Mouse (Mus musculus): ENCODE results near the gene Magi3.
A peak's percentile ranks its signal among the peaks of the same experiment; 100 is the strongest.

Gene Magi3

GRCm38 (mm10) chr3:104189234-104189633 is 30.9 kb downstream of the Magi3 start:
- no peak for DNase-seq

GRCm38 (mm10) chr3:104184270-104184669 is 35.9 kb downstream of the Magi3 start:
- DNase-seq = no peak

DNA sequence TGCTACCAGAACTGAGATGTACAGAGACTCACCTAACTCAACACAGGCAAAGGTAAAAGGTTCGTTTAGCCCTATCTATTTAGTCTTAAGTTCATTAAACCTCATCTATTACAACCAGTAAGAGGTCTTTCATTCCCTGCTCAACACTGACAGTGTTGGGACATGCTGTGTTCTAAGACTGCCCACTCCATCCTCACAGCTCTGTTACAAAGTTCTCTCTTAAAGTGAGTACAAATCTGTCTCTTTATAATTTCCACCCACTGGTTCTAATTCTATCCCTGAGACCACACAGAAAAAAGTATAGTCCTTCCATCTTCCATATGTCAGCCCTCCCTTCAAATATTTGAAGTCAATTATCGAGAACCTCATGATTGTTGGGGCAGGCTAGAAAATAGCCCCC is 36.5 kb downstream of the Magi3 start:
- DNase-seq = no peak

DNA sequence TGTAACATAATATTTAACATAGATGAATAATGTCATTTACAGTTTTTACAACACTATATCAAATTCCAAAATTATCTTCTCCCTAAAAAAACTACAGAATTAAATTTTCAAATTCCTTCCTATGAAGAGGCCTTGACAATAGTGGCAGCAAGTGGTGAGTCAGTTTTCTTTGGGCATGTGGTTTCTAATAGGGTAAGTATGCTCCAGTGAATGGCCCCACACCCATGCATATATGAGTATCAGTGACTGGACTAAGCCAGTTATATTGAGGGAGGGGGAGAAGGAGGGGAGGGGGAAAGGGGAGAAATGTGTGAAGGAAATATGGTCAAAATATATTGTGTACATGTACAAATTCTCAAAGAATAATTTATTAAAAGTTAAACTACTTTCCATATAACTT is 37.5 kb downstream of the Magi3 start:
- DNase-seq = no peak

- DNase-seq = no peak
Observed at GRCm38 (mm10) chr3:104161347-104161746, 58.8 kb downstream of the Magi3 start.

GRCm38 (mm10) chr3:104160603-104161002 is 59.6 kb downstream of the Magi3 start:
- no peak for DNase-seq

DNA sequence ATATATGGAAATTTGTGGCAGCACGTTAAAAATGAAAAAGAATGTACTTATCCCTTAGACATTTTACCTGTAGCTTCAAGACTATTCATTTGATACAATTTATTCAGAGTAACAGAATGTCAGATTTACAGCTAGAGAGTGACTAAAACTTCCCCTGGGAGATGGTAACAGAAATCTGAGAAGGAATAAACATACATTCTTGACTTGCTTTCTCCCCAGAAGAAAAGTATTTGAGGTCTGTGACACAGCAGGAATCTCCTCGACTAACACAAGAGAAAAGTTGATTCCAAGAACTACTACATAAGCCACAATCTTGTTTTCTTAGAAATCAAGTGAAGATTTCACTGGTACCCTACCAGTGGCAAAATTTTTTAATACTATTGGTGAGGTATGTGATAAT is 70.0 kb downstream of the Magi3 start:
- no peak for DNase-seq

DNA sequence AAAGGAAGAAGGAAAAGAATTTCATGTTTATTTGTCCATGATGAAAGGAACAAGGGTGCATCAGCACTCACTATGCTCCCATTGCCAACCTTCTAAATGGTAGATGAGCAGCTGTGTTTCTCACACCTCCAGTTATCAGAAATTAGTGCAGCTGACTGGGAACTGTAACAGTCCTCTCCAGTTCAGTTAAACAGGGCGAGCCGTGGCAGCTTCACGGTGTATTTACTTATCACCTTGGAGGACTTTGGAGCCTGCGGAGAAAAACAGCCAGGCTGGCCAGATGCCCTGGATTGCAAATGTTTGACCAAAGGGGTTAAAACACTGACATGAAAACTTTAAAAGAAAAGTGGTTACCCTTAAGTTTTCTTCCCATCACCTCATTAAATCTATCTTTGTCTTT is 77.8 kb downstream of the Magi3 start:
- DNase-seq = peak; percentile 7 to 25

DNA sequence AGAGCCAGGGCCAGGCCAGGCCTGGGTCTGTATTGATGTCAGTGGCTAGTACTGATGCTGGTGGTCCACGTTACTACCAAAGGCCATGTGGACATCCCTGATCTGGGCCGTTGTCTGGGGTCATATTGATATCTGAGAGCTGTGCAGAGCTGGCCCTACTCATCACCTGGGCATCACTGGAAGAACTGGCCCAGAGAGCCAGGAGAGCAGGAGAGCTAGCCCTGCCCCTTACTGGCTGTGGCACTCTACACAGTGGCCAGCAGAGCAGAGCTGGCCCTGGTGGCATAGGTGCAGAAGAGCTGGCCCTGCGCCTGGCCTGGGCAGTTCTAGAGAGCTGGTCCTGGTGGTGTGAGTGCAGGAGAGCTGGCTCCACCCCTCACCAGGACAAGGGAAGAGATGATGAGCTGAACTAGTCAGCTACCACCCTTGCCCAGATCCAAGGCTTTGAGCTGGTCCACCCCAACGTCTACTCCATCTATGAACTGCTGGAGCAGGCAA is 81.2 kb downstream of the Magi3 start:
- DNase-seq = peak in 1 of 2 experiments; percentile 14

DNA sequence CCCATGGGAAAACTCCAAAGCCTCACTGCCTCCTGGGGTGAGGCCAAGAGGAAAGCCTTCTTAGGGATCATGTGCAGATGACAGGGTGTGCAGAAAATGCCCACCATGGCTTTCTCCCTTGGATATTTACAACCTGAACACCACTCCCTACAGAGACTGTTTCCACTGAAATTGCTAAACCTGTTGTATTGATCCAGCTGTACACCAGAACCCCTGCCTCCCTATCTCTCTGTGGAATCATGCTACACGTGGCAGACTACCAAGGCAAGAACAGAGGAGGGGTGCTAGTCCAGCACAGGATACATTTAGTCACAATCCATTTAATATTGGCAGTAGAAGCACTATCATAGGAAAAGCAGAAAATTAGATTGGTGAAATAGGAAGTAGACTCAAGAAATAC is 94.5 kb downstream of the Magi3 start:
- DNase-seq = no peak

DNA sequence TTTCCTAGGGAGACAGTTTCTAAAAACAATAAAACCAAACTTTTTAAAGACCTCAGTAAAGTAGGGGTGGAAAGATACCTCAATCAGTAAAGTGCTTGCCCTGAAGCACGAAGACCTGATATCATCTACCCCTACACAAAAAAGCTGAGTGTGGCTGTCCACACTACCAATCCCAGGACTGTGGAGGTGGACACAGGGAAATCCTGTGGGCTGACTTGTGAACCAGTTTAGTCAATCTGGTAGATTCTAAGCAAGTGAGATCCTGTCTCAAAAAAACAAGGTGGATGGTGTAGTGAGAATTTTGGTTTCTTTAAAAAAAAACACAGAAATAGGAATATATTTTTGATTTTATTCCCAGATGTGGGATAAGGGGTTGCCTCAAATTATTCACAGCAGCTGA is 96.3 kb downstream of the Magi3 start:
- no peak for DNase-seq

GRCm38 (mm10) chr3:104109478-104109877 is 110.7 kb downstream of the Magi3 start:
- no peak for DNase-seq

- DNase-seq = peak; percentile 77 to 79
Observed at GRCm38 (mm10) chr3:104104942-104105341, 115.2 kb downstream of the Magi3 start.

DNA sequence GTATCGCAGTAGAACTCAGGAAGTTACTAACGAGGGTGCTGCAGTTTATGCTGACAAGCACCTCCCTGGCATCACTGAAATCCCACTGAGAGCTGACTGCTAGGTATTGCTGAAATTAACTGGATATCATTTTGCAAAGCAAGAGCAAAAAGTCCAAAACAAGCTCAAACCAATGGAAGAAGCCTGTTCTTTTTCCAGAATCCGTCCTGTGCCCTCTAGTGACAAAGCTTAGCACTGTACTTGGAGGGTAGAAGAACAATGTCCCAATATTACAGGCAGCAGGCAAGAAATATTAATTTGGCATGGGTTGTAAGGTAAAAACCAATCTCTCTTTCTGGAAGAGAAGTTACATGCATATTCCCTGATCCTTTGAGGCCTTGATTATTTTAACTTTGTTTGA is 118.5 kb downstream of the Magi3 start:
- DNase-seq = peak; percentile 25 to 35

- no peak for DNase-seq
Observed at GRCm38 (mm10) chr3:104101249-104101648, 118.9 kb downstream of the Magi3 start.

GRCm38 (mm10) chr3:104095936-104096335 is 124.2 kb downstream of the Magi3 start:
- DNase-seq = peak; percentile 51 to 54

- peak in 1 of 2 experiments; percentile 8 for DNase-seq
Observed at GRCm38 (mm10) chr3:104094646-104095045, 125.5 kb downstream of the Magi3 start.

DNA sequence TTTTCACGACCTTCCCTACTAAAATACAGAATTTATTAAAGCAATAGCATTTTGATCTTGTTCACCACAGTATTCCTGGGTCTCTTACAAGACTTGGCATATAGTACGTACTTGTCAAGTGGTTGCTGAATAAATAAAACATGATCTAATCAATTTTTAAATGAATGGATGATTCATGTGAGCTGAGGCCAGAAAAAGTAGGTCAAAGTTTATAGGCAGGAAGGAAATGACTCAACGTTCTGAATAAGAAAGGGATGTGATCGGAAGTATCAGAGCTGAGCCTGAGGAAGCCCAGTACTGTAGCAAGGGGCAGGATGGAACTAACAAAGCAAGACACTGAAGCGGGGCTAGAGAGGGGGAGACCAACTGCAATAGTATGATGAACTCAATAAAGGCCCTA is 127.4 kb downstream of the Magi3 start:
- no peak for DNase-seq

- DNase-seq = no peak
Observed at GRCm38 (mm10) chr3:104082031-104082430, 138.1 kb downstream of the Magi3 start.

DNA sequence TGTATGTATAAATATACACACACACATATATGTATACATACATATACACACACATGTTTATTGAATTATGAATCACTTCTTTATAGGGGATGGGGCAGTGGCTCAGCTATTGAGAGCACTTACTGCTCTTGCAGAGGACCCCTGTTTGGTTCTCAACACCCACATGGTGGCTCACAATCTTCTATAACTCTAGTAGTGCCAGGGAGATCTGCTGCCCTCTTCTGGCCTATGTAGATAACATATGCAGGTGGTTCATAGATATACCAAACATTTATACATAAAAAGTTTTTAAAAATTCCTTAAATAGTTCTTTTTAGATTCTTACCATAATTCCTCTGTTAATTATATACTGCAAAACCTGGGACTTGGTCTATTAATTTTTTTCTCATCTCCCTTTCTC is 141.4 kb downstream of the Magi3 start:
- no peak for DNase-seq

DNA sequence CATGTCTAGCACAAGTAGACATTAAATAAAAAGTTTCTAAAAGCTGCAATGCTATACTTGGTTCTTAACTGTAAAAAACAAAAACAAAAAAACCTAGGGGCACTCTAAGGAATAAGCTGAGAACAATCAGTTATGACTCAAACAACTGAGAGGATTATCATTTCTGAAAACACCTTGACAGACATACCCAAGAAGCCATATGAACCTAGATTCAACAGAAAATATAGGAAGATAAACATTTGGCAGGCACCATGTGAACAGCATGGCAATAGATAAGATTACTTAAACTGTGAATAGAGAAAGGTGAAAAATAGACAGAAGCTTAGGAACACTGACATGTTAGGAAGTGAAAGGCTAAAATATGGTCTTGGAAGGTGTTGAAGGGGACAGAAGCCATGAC is 150.8 kb downstream of the Magi3 start:
- no peak for DNase-seq

DNA sequence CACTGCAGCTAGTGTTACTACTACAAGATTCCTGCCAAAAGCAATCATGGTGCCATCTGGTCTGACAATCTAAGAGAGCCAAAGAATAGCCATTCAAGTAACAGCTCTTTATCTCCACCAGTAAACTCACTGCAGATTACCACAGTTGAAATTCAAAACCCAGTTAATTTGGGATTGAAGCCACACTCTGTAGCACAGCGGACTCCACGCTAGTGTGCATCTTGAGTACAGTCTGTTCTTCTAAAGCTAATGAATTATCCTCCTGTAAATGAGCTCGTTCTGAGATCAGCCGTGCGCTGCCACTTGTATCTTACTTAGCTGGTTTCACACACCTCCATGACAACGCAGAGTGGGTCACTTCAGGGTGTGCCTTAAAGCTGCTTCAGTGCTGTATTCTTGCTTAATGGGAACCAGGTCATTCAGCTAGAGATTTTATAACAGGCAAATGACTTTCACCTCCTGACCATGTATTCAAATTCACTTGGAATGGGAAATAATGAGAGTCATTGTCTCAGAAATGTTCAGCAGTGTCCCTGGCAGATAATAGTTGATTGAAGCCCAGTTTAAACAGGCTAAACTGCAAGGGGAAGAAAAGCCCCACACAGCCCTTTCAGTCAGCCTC is 161.1 kb downstream of the Magi3 start:
- peak; percentile 80 to 81 for DNase-seq

- no peak for DNase-seq
Observed at GRCm38 (mm10) chr3:104032747-104033146, 187.4 kb downstream of the Magi3 start.

DNA sequence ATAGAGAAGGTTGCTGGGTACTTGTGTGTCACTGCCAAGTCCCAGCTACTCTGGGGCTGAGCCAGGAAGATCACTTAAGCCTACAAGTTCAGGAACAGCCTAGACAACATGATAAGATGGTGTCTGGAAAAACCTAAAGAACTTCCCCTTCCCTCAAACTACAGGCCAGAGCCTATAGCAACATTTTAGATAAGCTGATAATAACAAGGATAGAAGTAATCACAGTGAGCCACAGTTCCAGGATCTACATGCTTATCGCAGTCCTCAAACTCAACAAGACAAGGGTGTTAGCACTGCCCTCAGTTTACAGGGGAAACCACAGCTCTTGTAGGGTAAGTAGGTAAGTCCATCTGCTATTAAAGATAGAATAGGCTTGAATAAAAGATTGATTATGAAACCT is 188.1 kb downstream of the Magi3 start:
- no peak for DNase-seq

GRCm38 (mm10) chr3:104026938-104027337 is 193.2 kb downstream of the Magi3 start:
- no peak for DNase-seq

Measured in cerebellum, postnatal 10 days (tissue).